Mouse (Mus musculus): ENCODE measurements around the gene Ociad2.

DNA sequence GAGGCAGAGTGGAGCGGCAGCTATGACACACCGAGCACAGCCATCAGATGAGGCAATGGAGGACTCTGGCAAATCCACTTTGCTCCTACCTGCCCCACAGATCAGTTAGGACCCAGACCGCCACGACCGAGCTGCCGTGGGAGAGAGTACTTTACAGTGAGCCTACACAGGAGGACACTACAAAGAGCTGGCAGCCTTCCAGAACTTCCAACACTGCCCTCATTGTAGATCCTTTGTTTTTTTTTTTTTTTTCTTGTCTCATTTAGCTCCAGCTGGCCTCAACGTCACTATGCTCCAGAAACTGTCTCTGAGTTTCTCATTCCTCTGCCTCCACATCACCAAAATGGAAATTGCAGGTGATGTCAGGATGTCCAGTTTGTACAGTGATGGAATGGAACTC is 12.7 kb upstream of the Ociad2 start:
- TF ChIP-seq CTCF (IDR thresholded peaks at IDR 0.05; ENCODE audit: low read depth) (no peak), EP300 (IDR thresholded peaks at IDR 0.05; ENCODE audit: low read depth) (no peak)
